Mouse (Mus musculus): Measurements from ENCODE around the gene Plb1. TPM values are rescaled to one million over a fixed set of nuclear protein-coding genes. Genes with fewer than 3 reads are reported as not detected.

Plb1 gene
- 0.10 and 0.60 TPM in 2 replicates for polyA plus RNA-seq (2015; fragmentation: Nextera tagmentation; extraction: Ambion mirVana)

GRCm38 (mm10) chr5:32232474-32232873 lies at the start of gene Plb1:
Plb1 (plus strand) TSS chr5:32232708.

Other genes with a start within 250 kb of the Plb1 start
- 4.2 and 10.2 TPM in 2 replicates for gene Fosl2, start 96.9 kb upstream of the Plb1 start, polyA plus RNA-seq (2015; fragmentation: Nextera tagmentation; extraction: Ambion mirVana)
- gene Ppp1cb, start 226.1 kb downstream of the Plb1 start, polyA plus RNA-seq (2015; fragmentation: Nextera tagmentation; extraction: Ambion mirVana) = 129 and 180 TPM in 2 replicates